Mouse (Mus musculus): ENCODE measurements around the gene Sstr2. TPM values are rescaled to one million over a fixed set of nuclear protein-coding genes. Genes with fewer than 3 reads are reported as not detected.

Sstr2 gene
- 0.09 and 0.29 TPM in 2 replicates for polyA plus RNA-seq (2015; fragmentation: Nextera tagmentation; extraction: Ambion mirVana)

GRCm38 (mm10) chr11:113618672-113619419 lies at the start of gene Sstr2:
Gene Sstr2 (plus strand): TSS chr11:113619342.

DNA sequence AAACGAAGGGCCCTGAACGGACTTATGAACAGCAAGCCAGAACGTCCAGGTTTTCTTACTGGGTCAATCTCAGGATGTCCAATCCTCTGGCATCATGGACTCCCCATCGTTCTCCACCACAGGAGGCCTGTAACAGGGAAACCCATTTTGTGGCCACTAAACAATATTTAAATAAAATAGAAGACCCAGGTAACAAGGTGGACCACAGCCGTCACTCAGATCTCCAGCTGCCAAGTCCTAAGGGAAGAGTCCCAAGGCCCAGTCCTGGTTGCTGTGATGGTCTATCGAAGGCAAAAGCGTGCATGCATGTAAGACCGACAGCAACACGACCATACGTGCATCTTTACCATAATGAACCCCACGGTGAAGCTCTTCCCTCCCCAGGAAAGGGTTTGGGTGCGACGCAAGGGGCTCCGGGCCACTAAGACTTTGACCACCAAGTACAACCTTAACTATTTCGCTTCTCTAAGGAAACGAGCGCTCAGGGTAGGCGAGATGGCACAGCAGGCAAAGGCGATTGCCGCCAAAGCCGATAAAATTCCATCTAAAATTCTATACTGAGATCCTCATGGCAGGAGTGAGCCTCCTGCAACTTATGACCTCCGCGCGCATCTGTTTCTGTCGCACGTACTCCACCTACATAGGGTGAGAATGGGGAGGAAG lies 29.7 kb downstream of the Sstr2 start, which contains the start of gene Cog1:
Cog1 (plus strand) TSS at position 480 of the 663 bp plus-strand sequence.

GRCm38 (mm10) chr11:113649353-113650210 lies 30.4 kb downstream of the Sstr2 start, which contains the start of gene Slc39a11:
Gene Slc39a11 (minus strand): TSS chr11:113650079.

Other genes with a start within 250 kb of the Sstr2 start
- 13.0 and 13.9 TPM in 2 replicates for gene Cog1, start 29.8 kb downstream of the Sstr2 start, polyA plus RNA-seq (2015; fragmentation: Nextera tagmentation; extraction: Ambion mirVana)
- 5.4 and 7.3 TPM in 2 replicates for gene Slc39a11, start 30.7 kb downstream of the Sstr2 start, polyA plus RNA-seq (2015; fragmentation: Nextera tagmentation; extraction: Ambion mirVana)
- gene Fam104a, start 64.8 kb downstream of the Sstr2 start, polyA plus RNA-seq (2015; fragmentation: Nextera tagmentation; extraction: Ambion mirVana), result 32.3 and 35.0 TPM in 2 replicates
- 7.4 and 8.5 TPM in 2 replicates for gene D11Wsu47e, start 65.1 kb downstream of the Sstr2 start, polyA plus RNA-seq (2015; fragmentation: Nextera tagmentation; extraction: Ambion mirVana)
- gene Cpsf4l, start 90.7 kb downstream of the Sstr2 start, polyA plus RNA-seq (2015; fragmentation: Nextera tagmentation; extraction: Ambion mirVana), result 0.21 TPM in 1 of 2 replicates, not detected in the other
- gene Cdc42ep4, start 132.5 kb downstream of the Sstr2 start, polyA plus RNA-seq (2015; fragmentation: Nextera tagmentation; extraction: Ambion mirVana), result 15.9 and 20.2 TPM in 2 replicates

All from skeletal muscle tissue, postnatal 0 days (tissue).